ENCODE assay signal across 11 mouse cellular contexts in the genomic region with DNA sequence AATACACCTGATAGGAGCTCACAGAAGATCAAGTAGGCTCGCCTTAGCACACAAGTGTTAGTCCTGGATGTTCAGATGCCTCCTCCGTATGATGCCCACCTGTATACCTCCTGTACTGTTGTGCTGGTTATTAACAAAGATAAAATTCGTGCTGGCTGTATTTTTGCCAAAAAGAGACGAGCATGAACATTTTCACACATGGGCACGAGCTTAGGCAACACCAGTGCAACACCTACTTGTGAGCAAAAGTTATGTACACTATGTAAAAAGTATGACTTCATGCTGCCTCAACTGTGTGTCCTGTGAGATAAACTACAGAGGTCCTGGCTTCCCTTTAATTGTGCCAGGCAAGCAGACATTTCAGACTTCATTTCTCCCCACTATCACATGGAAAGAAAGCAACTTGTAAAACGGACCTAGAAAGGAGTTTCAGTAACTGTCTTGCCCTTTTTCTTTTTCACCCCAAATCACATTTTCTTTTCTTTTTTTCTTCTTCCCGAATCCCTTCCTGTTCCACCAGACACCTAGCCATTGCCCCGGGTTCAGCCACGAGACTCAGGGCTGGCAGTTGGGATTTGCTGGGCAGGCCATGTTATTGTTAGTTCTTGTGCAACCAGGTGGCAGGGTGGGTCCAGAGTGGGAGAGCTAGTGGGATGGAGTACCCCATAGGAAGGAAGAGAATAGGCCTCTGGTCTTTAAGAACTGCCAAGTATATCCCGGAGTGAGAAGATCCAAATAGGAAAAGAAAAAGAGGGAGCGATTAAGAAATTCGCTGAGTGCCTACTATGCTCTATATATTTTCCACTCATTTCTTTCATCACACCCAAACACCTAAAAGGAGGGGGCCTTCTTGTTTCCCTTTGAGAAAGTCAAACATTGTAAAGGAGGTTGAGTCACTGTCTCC. TPM values are rescaled to one million over a fixed set of nuclear protein-coding genes. Genes with fewer than 3 reads are reported as not detected.
DNase-seq lines count a peak whose midpoint lies in the region; ATAC-seq and TF ChIP-seq lines count a peak whose summit lies in the region.
"Had no signal": no experiment of that assay in that cellular context is flagged by ENCODE, and none has a peak within 500 bp of the region (broad histone marks: within the 10 kb centered on the region; RNA-seq: fewer than 3 reads in every experiment).

No protein-coding gene starts in this region.

- no peak for TF ChIP-seq POLR2A in lung, adult 2 months (IDR thresholded peaks at IDR 0.05; ENCODE audit: borderline replicate concordance, extremely low read depth, low read depth, low read length)

- no peaks in the 10 kb centered on the region for H3K36me3 ChIP-seq in lung, embryonic 15.5 days
- peaks cover 17% of the 10 kb centered on the region for H3K36me3 ChIP-seq in forebrain, embryonic 14.5 days (ENCODE audit: control insufficient read depth, insufficient read depth, low read length)
- H3K36me3 ChIP-seq in intestine, postnatal 0 days (ENCODE audit: control insufficient read depth, insufficient read depth): no peaks in the 10 kb centered on the region

- 0 out of 2 replicates have a peak overlapping the region, but pooled peaks have one; percentile 36 for H3K4me3 ChIP-seq in lung, embryonic 15.5 days
- H3K4me3 ChIP-seq in lung, adult 2 months (replicated peaks; ENCODE audit: extremely low read depth, low read depth, low read length): no peak overlapping the region
- H3K4me3 ChIP-seq in forebrain, embryonic 14.5 days (ENCODE audit: low read depth, low read length): peak overlapping the region; percentile 90
- H3K4me3 ChIP-seq in intestine, postnatal 0 days (ENCODE audit: low read depth, low read length): 0 out of 2 replicates have a peak overlapping the region, but pooled peaks have one; percentile 38

- H3K9me3 ChIP-seq in lung, embryonic 15.5 days: no peaks in the 10 kb centered on the region
- H3K9me3 ChIP-seq in forebrain, embryonic 14.5 days (replicated peaks; ENCODE audit: control insufficient read depth, low read length): no peaks in the 10 kb centered on the region
- H3K9me3 ChIP-seq in intestine, postnatal 0 days (ENCODE audit: control insufficient read depth): no peaks in the 10 kb centered on the region

- H3K9ac ChIP-seq in lung, embryonic 15.5 days: no peak overlapping the region
- H3K9ac ChIP-seq in forebrain, embryonic 14.5 days (ENCODE audit: low read length): peak overlapping the region; percentile 99
- no peak overlapping the region for H3K9ac ChIP-seq in intestine, postnatal 0 days (ENCODE audit: low read depth, low read length)

- H3K27ac ChIP-seq in lung, embryonic 15.5 days: no peak overlapping the region
- peak overlapping the region; percentile 98 for H3K27ac ChIP-seq in forebrain, embryonic 14.5 days (ENCODE audit: low read depth, low read length)
- no peak overlapping the region for H3K27ac ChIP-seq in intestine, postnatal 0 days (ENCODE audit: low read depth, low read length)

- no peak for ATAC-seq in lung, embryonic 15.5 days (ENCODE audit: borderline replicate concordance, extremely low read depth, low FRiP score, low TSS enrichment)
- no peak for ATAC-seq in forebrain, embryonic 14.5 days
- no peak for ATAC-seq in intestine, postnatal 0 days

- peak overlapping the region; percentile 75; the same call in 1 of the 2 replicates for H3K4me2 ChIP-seq in lung, embryonic 15.5 days
- peak overlapping the region; percentile 91 for H3K4me2 ChIP-seq in forebrain, embryonic 14.5 days (ENCODE audit: low read length)
- H3K4me2 ChIP-seq in intestine, postnatal 0 days (replicated peaks; ENCODE audit: low read depth): peak overlapping the region; percentile 68; the same call in 1 of the 2 replicates

- 7% methylated on average over 12 of the region's 12 CpGs for WGBS in lung, embryonic 15.5 days
- 11% methylated on average over 12 of the region's 12 CpGs for WGBS in lung, adult 2 months
- WGBS in forebrain, embryonic 14.5 days: 15% methylated on average over 12 of the region's 12 CpGs
- 6% methylated on average over 12 of the region's 12 CpGs for WGBS in intestine, postnatal 0 days

- peaks cover 26% of the 10 kb centered on the region for H3K4me1 ChIP-seq in lung, embryonic 15.5 days
- H3K4me1 ChIP-seq in lung, adult 2 months (ENCODE audit: control insufficient read depth, insufficient read depth, low read length): peaks cover 4% of the 10 kb centered on the region
- peaks cover 26% of the 10 kb centered on the region for H3K4me1 ChIP-seq in forebrain, embryonic 14.5 days (ENCODE audit: control insufficient read depth, insufficient read depth, low read length)
- H3K4me1 ChIP-seq in intestine, postnatal 0 days (replicated peaks; ENCODE audit: control insufficient read depth, insufficient read depth, low read length): no peaks in the 10 kb centered on the region; the same call in 1 of the 2 replicates

- H3K27me3 ChIP-seq in lung, embryonic 15.5 days: peaks cover 100% of the 10 kb centered on the region
- H3K27me3 ChIP-seq in forebrain, embryonic 14.5 days (replicated peaks; ENCODE audit: control insufficient read depth, insufficient read depth, low read length): peaks cover 13% of the 10 kb centered on the region
- H3K27me3 ChIP-seq in intestine, postnatal 0 days (replicated peaks; ENCODE audit: control insufficient read depth, insufficient read depth, low read length): peaks cover 100% of the 10 kb centered on the region

- DNase-seq in lung, adult 2 months: no peak
- DNase-seq in forebrain, embryonic 14.5 days (ENCODE audit: low spot score): no peak
- peak; percentile 51 for DNase-seq in retina, postnatal 1 day
- DNase-seq in spleen, adult 12 weeks (ENCODE audit: low spot score): no peak
- no peak for DNase-seq in cerebellum, adult 11-12 months
- DNase-seq in gastrocnemius, postnatal 10 days: no peak
- DNase-seq: cerebellum, postnatal 25 days; lung, postnatal 4 days had no signal

- no peak for TF ChIP-seq CTCF in lung, adult 2 months (IDR thresholded peaks at IDR 0.05; ENCODE audit: insufficient read depth, low read length)
- TF ChIP-seq CTCF in intestine, postnatal 0 days (IDR thresholded peaks at IDR 0.05; ENCODE audit: low read depth): no peak

RNA-seq across cellular contexts. Expression of a gene that starts 10.6 kb away (rescaled TPM):
- 0.05 TPM in 1 of 2 replicates, not detected in the other for polyA plus RNA-seq in lung, embryonic 15.5 days (2015; fragmentation: Nextera tagmentation; extraction: Ambion mirVana)
- polyA plus RNA-seq in lung, adult 2 months (2012; rRNA removed): not detected in 2 replicates
- 85.1 and 102 TPM in 2 replicates for polyA plus RNA-seq in forebrain, embryonic 14.5 days (2014; fragmentation: Nextera tagmentation; extraction: Ambion mirVana)
- polyA plus RNA-seq in intestine, postnatal 0 days (2015; fragmentation: Nextera tagmentation; extraction: Ambion mirVana): not detected in 2 replicates
- 1 to 10 TPM in 1 of 2 experiments, under 1 TPM in 1; 0.59 to 1.2 TPM for total RNA-seq in gastrocnemius, postnatal 10 days (2021)
- total RNA-seq: hematopoietic stem cell, adult 5-6 weeks had no signal

Comparison
In these comparisons a context has a peak if more than half of its experiments do, and no peak if none do; other contexts are left out.
1. RNA of a gene that starts 10.6 kb away (polyA plus RNA-seq): 85.1 to 102 TPM in forebrain, embryonic 14.5 days; 0.05 TPM in lung, embryonic 15.5 days, not detected in intestine, postnatal 0 days and not detected in lung, adult 2 months; every median in the first group is over 10 times any median in the second.
2. Peak in every context shown above with its lines, with median percentiles within 50 percentile points of each other: H3K4me2 ChIP-seq.